17 mouse cellular contexts compared by ENCODE assay signal in the genomic region with DNA sequence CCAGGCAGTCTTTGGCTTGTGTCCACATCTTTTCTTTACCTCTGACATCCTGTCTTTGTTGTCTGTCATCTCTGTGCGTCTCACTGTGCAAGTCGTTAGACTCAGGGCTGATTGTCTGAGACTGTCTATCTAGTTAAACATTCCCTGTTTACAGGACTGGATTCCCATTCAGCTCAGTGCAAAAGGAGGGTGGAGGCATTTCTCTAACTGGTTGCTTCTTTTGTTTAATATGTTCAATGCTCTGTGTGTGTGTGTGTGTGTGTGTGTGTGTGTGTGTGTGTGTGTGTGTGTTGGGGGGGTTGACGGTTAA. TPM values are rescaled to one million over a fixed set of nuclear protein-coding genes. Genes with fewer than 3 reads are reported as not detected.
DNase-seq lines count a peak whose midpoint lies in the region; ATAC-seq and TF ChIP-seq lines count a peak whose summit lies in the region.
"Had no signal": no experiment of that assay in that cellular context is flagged by ENCODE, and none has a peak within 500 bp of the region (broad histone marks: within the 10 kb centered on the region; RNA-seq: fewer than 3 reads in every experiment).

No protein-coding gene starts in this region.

- TF ChIP-seq POLR2A in ES-Bruce4 (IDR thresholded peaks at IDR 0.05; ENCODE audit: insufficient read depth, low read length) = no peak

- no peak overlapping the region for H3K4me3 ChIP-seq in kidney, embryonic 16.5 days (ENCODE audit: low read length)
- peak overlapping the region; percentile 65 for H3K4me3 ChIP-seq in E14TG2a.4 (replicated peaks; ENCODE audit: low read length)
- peak overlapping the region; percentile 11 for H3K4me3 ChIP-seq in ES-Bruce4 (ENCODE audit: low read depth, low read length)
- no peak overlapping the region for H3K4me3 ChIP-seq in intestine, embryonic 15.5 days (replicated peaks)
- H3K4me3 ChIP-seq: embryonic facial prominence, embryonic 12.5 days; heart, embryonic 13.5 days; limb, embryonic 12.5 days; liver, embryonic 15.5 days had no signal

- 33% methylated on average over 3 of the region's 3 CpGs for WGBS in kidney, embryonic 16.5 days
- WGBS in intestine, embryonic 15.5 days = 55% methylated on average over 3 of the region's 3 CpGs

- no peaks in the 10 kb centered on the region for H3K27me3 ChIP-seq in kidney, embryonic 16.5 days (ENCODE audit: insufficient read depth, low read length)
- no peaks in the 10 kb centered on the region for H3K27me3 ChIP-seq in E14TG2a.4 (ENCODE audit: insufficient read depth, low read length)
- H3K27me3 ChIP-seq in ES-Bruce4 (ENCODE audit: control insufficient read depth, insufficient read depth, low read length, poor library complexity, severe bottlenecking) = no peaks in the 10 kb centered on the region
- H3K27me3 ChIP-seq in intestine, embryonic 15.5 days (replicated peaks) = no peaks in the 10 kb centered on the region
- H3K27me3 ChIP-seq: embryonic facial prominence, embryonic 12.5 days; heart, embryonic 13.5 days; limb, embryonic 12.5 days; liver, embryonic 15.5 days had no signal

- H3K4me1 ChIP-seq in kidney, embryonic 16.5 days (ENCODE audit: insufficient read depth, low read length) = peaks cover 18% of the 10 kb centered on the region
- H3K4me1 ChIP-seq in E14TG2a.4 (replicated peaks; ENCODE audit: low read depth, low read length) (peaks cover 95% of the 10 kb centered on the region), ES-Bruce4 (ENCODE audit: control insufficient read depth, insufficient read depth, low read length) (peaks cover 18% of the 10 kb centered on the region)
- peaks cover 13% of the 10 kb centered on the region for H3K4me1 ChIP-seq in intestine, embryonic 15.5 days (replicated peaks)
- H3K4me1 ChIP-seq: embryonic facial prominence, embryonic 12.5 days; limb, embryonic 12.5 days had no signal

- ATAC-seq in kidney, embryonic 16.5 days (ENCODE audit: low FRiP score, low TSS enrichment) = no peak
- ATAC-seq in intestine, embryonic 15.5 days = 0 out of 2 replicates have a peak, but pooled peaks have one; percentile 11
- no peak for ATAC-seq in erythroid progenitor cell, adult 5-6 weeks (replicated peaks; ENCODE audit: low FRiP score, poor library complexity, severe bottlenecking)
- ATAC-seq in erythroblast, adult 5-6 weeks (replicated peaks; ENCODE audit: low FRiP score, poor library complexity, severe bottlenecking) = no peak

- no peak for DNase-seq in kidney, adult 18-20 months
- DNase-seq: adrenal gland, adult 8-10 months; cerebellum, postnatal 36 days; gastrocnemius, postnatal 36 days; right cerebral cortex, postnatal 4 days; thymus, postnatal 36 days had no signal

- peak overlapping the region; percentile 68; the same call in 1 of the 2 replicates for H3K27ac ChIP-seq in kidney, embryonic 16.5 days (ENCODE audit: low read length)
- peak overlapping the region; percentile 99 for H3K27ac ChIP-seq in ES-Bruce4 (ENCODE audit: insufficient read depth, low read length)
- peak overlapping the region; percentile 59 for H3K27ac ChIP-seq in intestine, embryonic 15.5 days
- H3K27ac ChIP-seq: embryonic facial prominence, embryonic 12.5 days; heart, embryonic 13.5 days; limb, embryonic 12.5 days; liver, embryonic 15.5 days had no signal

- 0 out of 2 replicates have a peak, but pooled peaks cover 6% of the 10 kb centered on the region for H3K36me3 ChIP-seq in kidney, embryonic 16.5 days (ENCODE audit: insufficient read depth, low read length)
- peaks cover 72% of the 10 kb centered on the region for H3K36me3 ChIP-seq in E14TG2a.4 (ENCODE audit: insufficient read depth, low read length)
- peaks cover 27% of the 10 kb centered on the region for H3K36me3 ChIP-seq in ES-Bruce4 (ENCODE audit: control insufficient read depth, insufficient read depth, low read length, poor library complexity, severe bottlenecking)
- no peaks in the 10 kb centered on the region for H3K36me3 ChIP-seq in intestine, embryonic 15.5 days
- H3K36me3 ChIP-seq: embryonic facial prominence, embryonic 12.5 days; heart, embryonic 13.5 days; limb, embryonic 12.5 days; liver, embryonic 15.5 days had no signal

- no peak overlapping the region for H3K4me2 ChIP-seq in kidney, embryonic 16.5 days (replicated peaks; ENCODE audit: low read depth, low read length)
- peak overlapping the region; percentile 28; the same call in 1 of the 2 replicates for H3K4me2 ChIP-seq in intestine, embryonic 15.5 days (replicated peaks)
- H3K4me2 ChIP-seq: embryonic facial prominence, embryonic 12.5 days; heart, embryonic 13.5 days; limb, embryonic 12.5 days; liver, embryonic 15.5 days; midbrain, embryonic 11.5 days had no signal

- H3K9me3 ChIP-seq in kidney, embryonic 16.5 days (ENCODE audit: low read length) = no peaks in the 10 kb centered on the region
- H3K9me3 ChIP-seq in E14TG2a.4 (ENCODE audit: low read length) = no peaks in the 10 kb centered on the region
- no peaks in the 10 kb centered on the region for H3K9me3 ChIP-seq in ES-Bruce4 (replicated peaks; ENCODE audit: control insufficient read depth, insufficient read depth, low read length, poor library complexity, severe bottlenecking)
- no peaks in the 10 kb centered on the region for H3K9me3 ChIP-seq in intestine, embryonic 15.5 days
- H3K9me3 ChIP-seq: embryonic facial prominence, embryonic 12.5 days; heart, embryonic 13.5 days; limb, embryonic 12.5 days; liver, embryonic 15.5 days had no signal

- TF ChIP-seq EP300 in ES-Bruce4 (IDR thresholded peaks at IDR 0.05; ENCODE audit: insufficient read depth, low read depth, low read length) = no peak

- TF ChIP-seq CTCF in E14TG2a.4 (conservative IDR thresholded peaks at IDR 0.05; ENCODE audit: low read length) (no peak), ES-Bruce4 (IDR thresholded peaks at IDR 0.05; ENCODE audit: low read depth, low read length) (no peak)

- H3K9ac ChIP-seq in kidney, embryonic 16.5 days (replicated peaks; ENCODE audit: low read length) = no peak overlapping the region
- H3K9ac ChIP-seq in ES-Bruce4 (ENCODE audit: low read depth, poor library complexity, severe bottlenecking) = peak overlapping the region; percentile 74
- H3K9ac ChIP-seq in intestine, embryonic 15.5 days = no peak overlapping the region
- H3K9ac ChIP-seq: embryonic facial prominence, embryonic 12.5 days; heart, embryonic 13.5 days; limb, embryonic 12.5 days; liver, embryonic 15.5 days had no signal

RNA-seq across cellular contexts. Expression of a gene that starts 23.0 kb away (rescaled TPM):
- polyA plus RNA-seq in kidney, embryonic 16.5 days (2015; fragmentation: Nextera tagmentation; extraction: Ambion mirVana) = 32.2 and 34.8 TPM in 2 replicates
- polyA plus RNA-seq in ES-Bruce4 (2011; ENCODE audit: insufficient read depth, insufficient read length, low read depth, missing spikeins) = 110 and 113 TPM in 2 replicates
- 3.2 and 4.5 TPM in 2 replicates for polyA plus RNA-seq in intestine, embryonic 15.5 days (2015; fragmentation: Nextera tagmentation; extraction: Ambion mirVana)
- total RNA-seq in erythroid progenitor cell, adult 5-6 weeks (2015; ENCODE audit: low replicate concordance) = not detected in 2 replicates
- total RNA-seq in erythroid progenitor cell, adult 5-6 weeks (2017; ENCODE audit: low replicate concordance) = not detected in 2 replicates
- 0.19 TPM in 1 of 2 replicates, not detected in the other for total RNA-seq in erythroblast, adult 5-6 weeks (2015; ENCODE audit: low replicate concordance)
- 0.09 TPM in 1 of 2 replicates, not detected in the other for total RNA-seq in erythroblast, adult 5-6 weeks (2017; ENCODE audit: low replicate concordance)

Comparison
In these comparisons a context has a peak if more than half of its experiments do, and no peak if none do; other contexts are left out.
1. H3K4me3 ChIP-seq: peak in E14TG2a.4 (single experiment) and ES-Bruce4 (single experiment); none in kidney, embryonic 16.5 days (single experiment) and intestine, embryonic 15.5 days (single experiment).
2. Peak in every context shown above with its lines, with median percentiles within 50 percentile points of each other: H3K27ac ChIP-seq.